Mouse (Mus musculus) adrenal gland (tissue): ENCODE results near the gene 4632433K11Rik.
"Not testable (repeated sequence)": the region's sequence is repeated elsewhere in the genome, so short reads cannot be mapped to it uniquely, and the experiment has no call there.

Source experiments
- intact Hi-C: fragments of 180-260 bp; cut with DNase I; formaldehyde crosslinking; loops from one replicate; pipeline ENCODE4 v1.15.1; 2025
- long read RNA-seq, 2 experiments: library from polyadenylated mRNA; unstranded; transcript quantifications; one replicate each; pipeline ENCODE4 v2.0.0; 2020; ENCODE audit warnings: borderline replicate concordance in 1 of 2; ENCODE audit not compliant: insufficient replicate concordance in 1 of 2

4632433K11Rik gene
- long read RNA-seq, experiment 1 = 0 reads
- long read RNA-seq, experiment 2 = 0 reads

- intact Hi-C loops = no loop called here
Measured at GRCm38 (mm10) chr7:5033818-5034217, at the start of gene 4632433K11Rik. Gene 4632433K11Rik, plus strand, starts transcription at chr7:5034118.

- intact Hi-C loops = no loop called here
Measured at GRCm38 (mm10) chr7:4988250-4988649, 45.7 kb upstream of the 4632433K11Rik start.

GRCm38 (mm10) chr7:4993347-4993998 is 40.4 kb upstream of the 4632433K11Rik start:
- intact Hi-C loops = loop anchor here (10.0 kb wide), 1 partner anchor 49 kb away; no protein-coding TSS in a partner anchor

- intact Hi-C loops = loop anchor here (10.0 kb wide), 1 partner anchor 49 kb away; no protein-coding TSS in a partner anchor
Measured at GRCm38 (mm10) chr7:4993999-4994788, 39.7 kb upstream of the 4632433K11Rik start.

DNA sequence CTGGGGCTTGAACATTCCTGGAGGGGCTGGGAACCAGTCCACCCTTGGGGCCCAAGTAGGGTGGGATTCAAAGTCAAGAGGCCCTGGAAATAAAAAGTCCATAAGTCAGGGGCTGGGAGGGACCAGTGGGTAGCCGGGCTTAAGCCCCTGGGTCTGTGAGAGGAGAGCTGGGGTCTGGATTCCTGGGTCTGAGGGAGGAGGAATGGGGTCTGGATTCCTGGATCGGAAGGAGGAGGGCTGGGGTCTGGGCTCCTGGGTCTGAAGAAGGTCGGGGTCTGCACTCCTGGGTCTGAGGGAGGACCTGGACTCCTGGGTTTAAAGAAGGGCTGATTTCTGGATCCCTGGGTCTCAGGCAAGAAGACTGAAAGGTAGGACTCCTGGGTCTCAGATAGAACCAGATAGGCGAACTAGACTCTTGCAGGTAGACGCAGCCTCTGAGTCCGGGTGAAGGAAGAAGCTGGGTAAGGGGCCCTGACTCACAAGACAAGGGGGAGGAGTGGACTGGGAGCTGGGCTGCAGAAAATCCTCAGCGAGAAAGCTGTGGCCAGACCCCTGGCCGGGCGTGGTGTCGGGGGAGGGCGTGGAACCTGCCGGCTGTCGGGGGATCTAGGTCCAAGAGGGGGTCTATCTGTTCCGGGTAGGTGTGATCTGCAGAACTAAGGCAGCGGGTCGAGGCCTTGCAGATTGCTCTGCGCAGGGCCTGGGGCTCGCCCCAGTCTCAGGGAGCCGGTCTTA is 38.5 kb upstream of the 4632433K11Rik start:
- intact Hi-C loops = loop anchor here (5.0 to 10.0 kb wide), 2 partner anchors 51 to 57 kb away; partner anchors contain the start of gene Zfp580

DNA sequence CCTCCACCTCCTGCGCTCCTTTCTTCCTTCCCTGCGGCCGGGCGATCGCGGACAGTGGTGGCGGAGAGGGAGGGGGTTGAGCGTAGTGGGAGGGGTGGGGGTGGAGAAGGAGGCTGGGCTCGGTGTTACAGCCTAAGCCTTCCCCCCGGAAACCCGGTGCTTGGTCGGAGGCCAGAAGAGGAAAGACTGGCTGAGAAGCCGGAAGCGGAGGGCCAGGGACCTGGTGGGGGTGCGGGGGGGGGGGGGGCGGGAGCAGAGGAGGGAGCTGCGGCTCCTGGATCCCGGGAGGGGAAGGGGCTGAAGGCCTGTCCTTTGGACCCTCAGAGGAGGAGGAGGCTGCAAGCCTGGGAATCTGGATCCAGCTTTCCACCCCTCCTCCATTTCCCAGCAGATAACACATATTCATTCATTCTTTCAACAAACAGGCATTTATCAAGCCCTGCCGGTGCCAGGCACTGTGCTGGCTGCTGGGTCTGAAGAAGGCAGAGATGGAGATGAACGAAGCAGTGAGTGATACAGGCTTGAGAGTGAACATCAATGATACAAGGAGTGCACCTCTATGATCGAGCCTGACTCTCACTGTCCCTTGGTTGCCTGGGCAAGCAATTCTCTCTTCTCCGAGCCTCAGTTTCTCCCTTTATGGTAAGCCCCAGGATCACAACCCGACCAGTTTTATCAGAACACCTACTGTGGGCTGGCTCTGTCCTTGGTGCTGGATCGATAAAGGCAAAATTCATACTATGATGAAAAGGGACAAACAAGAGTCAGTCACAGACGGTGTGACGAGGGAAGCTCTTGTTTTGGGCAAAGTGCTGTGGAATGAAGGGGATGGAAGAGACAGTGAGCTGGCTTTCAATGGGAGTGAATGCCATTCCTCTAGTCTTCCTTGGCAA is 37.7 kb upstream of the 4632433K11Rik start, which contains the start of gene Zfp579:
Zfp579 (minus strand) TSS at position 156 of the 893 bp plus-strand sequence.
- intact Hi-C loops = loop anchor here (5.0 to 10.0 kb wide), 2 partner anchors 51 to 56 kb away; partner anchors contain the start of gene Zfp580

- intact Hi-C loops = loop anchor here (5.0 to 10.0 kb wide), 2 partner anchors 52 to 55 kb away; partner anchors contain the start of gene Zfp580
Measured at GRCm38 (mm10) chr7:4996934-4997333, 37.0 kb upstream of the 4632433K11Rik start.

- intact Hi-C loops = loop anchor here (5.0 to 10.0 kb wide), 2 partner anchors 52 to 55 kb away; partner anchors contain the start of gene Zfp580
Measured at GRCm38 (mm10) chr7:4999876-5000275, 34.0 kb upstream of the 4632433K11Rik start.

- intact Hi-C loops = not testable (repeated sequence)
Measured at GRCm38 (mm10) chr7:5002876-5003275, 31.0 kb upstream of the 4632433K11Rik start.

- intact Hi-C loops = no loop called here
Measured at GRCm38 (mm10) chr7:5008229-5008628, 25.7 kb upstream of the 4632433K11Rik start.

DNA sequence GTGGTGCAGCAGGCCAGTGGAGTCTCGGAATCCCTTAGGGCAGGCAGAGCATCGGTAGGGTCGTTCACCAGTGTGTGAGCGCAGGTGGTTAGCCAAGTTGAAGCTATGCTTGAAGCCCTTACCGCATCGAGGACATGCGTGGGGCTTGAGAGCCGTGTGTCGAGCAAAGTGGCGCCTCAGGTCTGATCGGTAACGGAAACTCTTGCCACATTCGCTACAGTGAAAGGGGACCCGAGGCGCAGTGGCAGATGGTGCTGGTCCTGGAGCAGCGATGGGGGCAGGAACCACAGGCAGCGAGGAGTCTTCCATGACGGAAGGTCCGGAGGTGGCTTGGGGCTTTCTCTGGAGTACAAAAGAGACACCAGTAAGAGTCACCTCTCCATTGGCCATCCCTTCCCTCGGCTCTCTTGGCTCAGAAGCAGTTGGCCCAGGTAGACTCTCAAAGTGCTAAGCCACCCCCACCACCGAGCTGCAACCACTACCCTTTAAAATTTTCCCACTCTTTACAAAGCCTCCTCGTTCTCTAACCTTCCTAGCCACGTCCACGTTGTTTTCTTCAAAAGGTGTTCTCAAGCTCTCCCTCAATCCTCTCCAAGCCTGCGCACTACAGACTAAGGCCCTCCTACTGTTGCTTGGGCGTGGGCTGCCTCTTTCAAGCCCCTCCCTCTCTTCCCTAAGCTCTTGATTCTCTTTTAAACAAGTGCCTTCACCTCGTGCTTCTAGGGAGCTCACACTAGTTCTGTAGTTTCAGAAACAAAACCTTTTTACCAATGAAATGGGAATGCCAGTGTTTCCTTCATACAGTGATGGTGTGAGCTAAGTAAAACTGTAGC is 21.0 kb upstream of the 4632433K11Rik start:
- intact Hi-C loops = no loop called here

- intact Hi-C loops = no loop called here
Measured at GRCm38 (mm10) chr7:5014251-5015117, 19.4 kb upstream of the 4632433K11Rik start, which contains the start of the genes Zfp524 and Fiz1. Gene Zfp524, plus strand, starts transcription at chr7:5014415. Gene Fiz1, minus strand, starts transcription at chr7:5014697.

GRCm38 (mm10) chr7:5015118-5016001 is 18.6 kb upstream of the 4632433K11Rik start, which contains the start of gene Gm44973:
Gene Gm44973, plus strand, starts transcription at chr7:5015496.
- intact Hi-C loops = no loop called here

- intact Hi-C loops = no loop called here
Measured at GRCm38 (mm10) chr7:5016057-5016456, 17.9 kb upstream of the 4632433K11Rik start.

DNA sequence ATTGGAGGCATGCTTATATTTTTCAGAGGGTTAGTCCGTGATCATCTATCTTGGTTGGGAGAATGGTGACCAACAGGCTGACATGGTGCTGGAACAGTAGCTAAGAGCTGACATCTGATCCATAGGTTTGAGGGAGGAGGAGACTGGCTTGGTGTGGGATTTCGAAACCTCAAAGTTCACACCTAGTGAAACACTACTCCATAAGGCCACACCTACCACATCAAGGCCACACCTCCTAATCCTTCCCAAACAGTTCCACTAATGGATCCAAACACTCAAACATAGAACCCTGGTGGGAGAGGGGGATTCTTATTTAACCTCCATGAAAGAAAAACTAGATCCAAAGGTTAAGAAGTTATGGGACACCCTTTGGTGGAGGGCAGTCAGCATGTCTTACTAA is 17.0 kb upstream of the 4632433K11Rik start:
- intact Hi-C loops = no loop called here

GRCm38 (mm10) chr7:5017352-5017751 is 16.6 kb upstream of the 4632433K11Rik start:
- intact Hi-C loops = no loop called here

GRCm38 (mm10) chr7:5017931-5018330 is 16.0 kb upstream of the 4632433K11Rik start:
- intact Hi-C loops = no loop called here
